Mouse (Mus musculus) urinary bladder, adult 18-20 months (tissue): ENCODE measurements at regions not wholly inside any gene's neighbourhood (a gene's known extent, or its start where the extent isn't known, plus 50 kb on each side); places are given as distances from the start of the nearest gene placed in this dataset.

Source experiments
- DNase-seq, 2 experiments: peaks; one replicate each; pipeline ENCODE4 v3.0.0; 2022; ENCODE audit warnings: low spot score in 2 of 2, mixed read lengths in 2 of 2

- no peak for DNase-seq
Measured at GRCm38 (mm10) chr16:51675101-51675500, 355.9 kb upstream of the Cblb start.

GRCm38 (mm10) chr16:51675988-51676387 is 355.0 kb upstream of the Cblb start:
- no peak for DNase-seq

- no peak for DNase-seq
Measured at GRCm38 (mm10) chr16:51690861-51691260, 340.2 kb upstream of the Cblb start.

- no peak for DNase-seq
Measured at GRCm38 (mm10) chr16:51705026-51705425, 326.0 kb upstream of the Cblb start.

- no peak for DNase-seq
Measured at GRCm38 (mm10) chr16:51718695-51719094, 312.3 kb upstream of the Cblb start.

GRCm38 (mm10) chr16:51719637-51720036 is 311.4 kb upstream of the Cblb start:
- no peak for DNase-seq

- no peak for DNase-seq
Measured at GRCm38 (mm10) chr16:51722682-51723081, 308.3 kb upstream of the Cblb start.

GRCm38 (mm10) chr16:51741875-51742274 is 289.1 kb upstream of the Cblb start:
- no peak for DNase-seq

- DNase-seq: no peak
Measured at GRCm38 (mm10) chr16:51751878-51752277, 279.1 kb upstream of the Cblb start.

GRCm38 (mm10) chr16:51758361-51759227 is 272.4 kb upstream of the Cblb start:
- DNase-seq: no peak

GRCm38 (mm10) chr16:51759228-51759647 is 271.8 kb upstream of the Cblb start:
- DNase-seq: no peak

- no peak for DNase-seq
Measured at GRCm38 (mm10) chr16:51767556-51767955, 263.5 kb upstream of the Cblb start.

- DNase-seq: no peak
Measured at GRCm38 (mm10) chr16:51778920-51779319, 252.1 kb upstream of the Cblb start.

GRCm38 (mm10) chr16:51795003-51795402 is 236.0 kb upstream of the Cblb start:
- DNase-seq: no peak

GRCm38 (mm10) chr16:51807323-51807722 is 223.7 kb upstream of the Cblb start:
- DNase-seq: no peak

GRCm38 (mm10) chr16:51809120-51809519 is 221.9 kb upstream of the Cblb start:
- no peak for DNase-seq

- no peak for DNase-seq
Measured at GRCm38 (mm10) chr16:51811073-51811472, 220.0 kb upstream of the Cblb start.

- no peak for DNase-seq
Measured at GRCm38 (mm10) chr16:51842770-51843169, 188.3 kb upstream of the Cblb start.

- no peak for DNase-seq
Measured at GRCm38 (mm10) chr16:51845539-51845938, 185.5 kb upstream of the Cblb start.

- DNase-seq: no peak
Measured at GRCm38 (mm10) chr16:51880711-51881110, 150.3 kb upstream of the Cblb start.

GRCm38 (mm10) chr16:51881127-51881526 is 149.9 kb upstream of the Cblb start:
- DNase-seq: no peak

- no peak for DNase-seq
Measured at GRCm38 (mm10) chr16:51883813-51884212, 147.2 kb upstream of the Cblb start.

- no peak for DNase-seq
Measured at GRCm38 (mm10) chr16:51887496-51887895, 143.5 kb upstream of the Cblb start.

GRCm38 (mm10) chr16:51905588-51905987 is 125.4 kb upstream of the Cblb start:
- no peak for DNase-seq
